Mouse (Mus musculus) bone marrow macrophage, adult 2 months (primary cell): ENCODE data around the gene Nuak1. TPM values are rescaled to one million over a fixed set of nuclear protein-coding genes. Genes with fewer than 3 reads are reported as not detected.

Experiments
- H3K27ac ChIP-seq: 2 replicates; pipeline ENCODE4 v1.5.1; 2012; ENCODE audit warnings: low read depth, low read length; ENCODE audit not compliant: insufficient read depth
- H3K4me1 ChIP-seq: 2 replicates; pipeline ENCODE4 v1.6.1; 2012; ENCODE audit warnings: low read length; ENCODE audit not compliant: control insufficient read depth, insufficient read depth
- H3K4me3 ChIP-seq: 2 replicates; pipeline ENCODE4 v1.5.1; 2012; ENCODE audit warnings: mild to moderate bottlenecking, low read length, moderate library complexity; ENCODE audit not compliant: insufficient read depth
- CTCF ChIP-seq: IDR thresholded peaks from 2 replicates; pipeline ENCODE4 v1.5.1; 2012; ENCODE audit warnings: low read depth, mild to moderate bottlenecking, low read length, moderate library complexity
- POLR2A ChIP-seq: IDR thresholded peaks from 2 replicates; pipeline ENCODE4 v1.6.1; 2012; ENCODE audit warnings: mild to moderate bottlenecking, low read depth, low read length, borderline replicate concordance
- polyA plus RNA-seq: library from polyadenylated mRNA; stranded (reverse); fragments of >200 nt; gene quantifications from 2 replicates; pipeline ENCODE4 v1.2.4, GENCODE M21; 2012; ENCODE audit not compliant: missing spikeins, insufficient read depth, insufficient read length

Nuak1 gene
- polyA plus RNA-seq, 1 experiment = 13.4 TPM

DNA sequence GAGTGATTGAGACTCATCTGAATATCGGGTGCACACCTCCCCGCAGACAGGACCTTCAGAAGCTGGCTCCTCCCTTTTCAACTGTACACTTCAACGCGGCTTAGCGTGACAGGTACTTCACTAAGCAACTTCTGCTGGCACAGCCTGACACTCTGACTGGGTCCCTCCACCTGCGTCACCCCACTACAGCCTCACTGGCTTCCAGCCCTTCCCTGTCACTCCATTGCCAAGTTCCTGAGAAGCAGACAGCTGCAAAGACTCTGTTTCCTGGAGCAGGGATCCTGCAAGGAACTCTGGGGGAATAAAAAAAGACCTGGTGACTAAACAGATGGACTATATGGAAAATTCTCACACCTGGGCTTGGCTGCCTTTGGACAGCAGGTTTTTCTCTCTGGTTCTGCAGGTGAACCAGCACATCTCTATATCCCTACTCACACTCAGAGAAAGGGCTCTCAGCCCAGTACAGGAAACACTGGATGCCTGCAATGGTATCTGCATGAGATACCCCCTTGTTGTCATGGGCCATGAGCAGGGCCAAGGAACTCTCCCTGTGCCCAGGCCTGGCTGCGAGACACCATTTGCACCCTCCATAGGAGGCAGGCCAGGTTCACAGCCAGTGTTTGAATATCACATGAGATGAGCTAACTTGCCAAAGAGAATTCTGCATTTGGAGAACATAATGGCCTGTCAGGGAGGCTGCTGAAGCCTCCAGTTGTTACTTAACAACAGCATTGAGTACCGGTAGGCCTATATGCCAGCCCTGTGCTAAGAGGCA is 44.3 kb downstream of the Nuak1 start:
- peaks cover 34% of the 10 kb centered on the region for H3K4me1 ChIP-seq
- H3K4me3 ChIP-seq = no peak overlapping the region
- no peak overlapping the region for H3K27ac ChIP-seq
- TF ChIP-seq POLR2A = no peak
- no peak for TF ChIP-seq CTCF

DNA sequence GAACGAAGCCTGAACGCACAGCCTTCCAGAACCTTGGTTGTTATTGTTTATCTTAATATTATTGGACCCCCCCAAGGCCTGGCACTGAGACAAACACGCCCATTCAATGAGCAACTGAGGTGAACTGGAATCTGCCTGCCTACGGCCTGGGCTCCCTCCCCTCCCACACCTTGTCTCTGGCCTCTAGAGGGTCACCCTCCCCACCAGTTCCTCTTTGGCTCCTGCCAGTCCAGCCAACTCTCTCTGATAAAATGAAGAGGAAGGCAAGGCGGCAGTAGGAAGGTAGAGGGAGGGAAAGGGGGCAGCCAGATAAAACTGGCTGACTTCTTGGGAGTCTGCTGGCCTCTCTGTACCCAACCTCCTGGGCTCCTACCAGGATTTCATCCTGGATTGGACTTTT is 45.1 kb downstream of the Nuak1 start:
- Histone ChIP-seq H3K4me1 (peaks cover 32% of the 10 kb centered on the region), H3K27ac (no peak overlapping the region), H3K4me3 (no peak overlapping the region)
- TF ChIP-seq CTCF = no peak
- TF ChIP-seq POLR2A = no peak

DNA sequence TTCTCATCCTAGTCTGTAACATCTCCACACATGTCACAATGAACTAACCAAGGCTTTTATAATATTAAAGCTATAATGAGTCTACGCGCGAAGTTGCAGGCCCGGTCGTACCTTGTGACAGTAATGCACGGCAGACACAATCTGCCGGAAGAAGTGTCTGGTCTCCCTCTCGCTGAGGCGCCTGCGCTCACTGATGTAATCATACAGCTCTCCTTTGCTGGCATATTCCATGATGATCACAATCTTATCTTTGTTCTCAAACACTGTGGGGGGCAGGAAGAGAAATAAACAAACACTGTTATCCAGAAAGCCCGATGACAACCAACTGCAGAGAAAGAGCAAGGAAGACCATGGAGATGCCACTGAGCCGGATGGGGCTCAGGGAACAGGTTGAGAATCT is 46.5 kb downstream of the Nuak1 start:
- no peak for TF ChIP-seq POLR2A
- TF ChIP-seq CTCF = no peak
- Histone ChIP-seq H3K4me1 (peaks cover 44% of the 10 kb centered on the region), H3K4me3 (no peak overlapping the region), H3K27ac (no peak overlapping the region)

DNA sequence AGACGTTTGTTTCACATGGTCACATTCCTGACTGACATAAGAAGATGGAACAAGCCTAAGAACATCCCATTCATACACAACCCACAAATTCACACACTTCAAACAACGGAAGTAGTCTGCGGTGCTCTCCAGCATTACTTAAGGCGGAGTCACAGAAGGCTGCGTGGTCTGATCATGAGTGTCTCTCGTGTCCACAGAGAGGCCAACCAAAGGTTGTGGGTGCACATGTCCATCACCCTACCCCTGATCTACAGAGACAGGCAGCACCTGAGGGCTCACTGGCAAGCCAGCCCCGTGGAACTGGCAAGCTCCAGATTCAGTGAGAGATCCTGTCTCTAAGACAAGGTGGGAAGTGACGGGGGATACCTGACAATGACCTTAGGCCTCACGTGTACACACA is 47.0 kb downstream of the Nuak1 start:
- peaks cover 44% of the 10 kb centered on the region for H3K4me1 ChIP-seq
- no peak for TF ChIP-seq POLR2A
- no peak for TF ChIP-seq CTCF

DNA sequence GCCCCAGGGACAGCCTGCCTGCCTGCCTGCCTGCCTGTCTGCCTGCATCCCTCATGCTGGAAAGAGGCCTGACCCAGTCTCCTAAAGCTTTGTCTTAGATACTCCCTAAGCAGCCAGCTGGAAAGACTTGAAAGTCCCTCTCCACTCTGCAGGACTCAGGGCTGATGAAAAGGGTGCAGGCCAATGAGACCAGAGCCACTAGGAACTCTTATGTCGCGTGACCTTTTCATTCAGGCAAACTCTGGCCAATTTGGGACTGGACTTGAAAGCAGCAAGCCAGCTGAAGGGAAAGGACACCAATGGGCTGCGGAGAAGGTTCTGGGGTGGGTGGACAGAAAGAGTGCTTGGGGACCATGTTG is 47.7 kb downstream of the Nuak1 start:
- Histone ChIP-seq H3K4me1 (peaks cover 45% of the 10 kb centered on the region), H3K27ac (no peak overlapping the region), H3K4me3 (no peak overlapping the region)
- TF ChIP-seq POLR2A (no peak), CTCF (no peak)

More for the DNA sequence above, 47.0 kb downstream of the Nuak1 start:
- H3K4me3 ChIP-seq = no peak overlapping the region
- no peak overlapping the region for H3K27ac ChIP-seq

DNA sequence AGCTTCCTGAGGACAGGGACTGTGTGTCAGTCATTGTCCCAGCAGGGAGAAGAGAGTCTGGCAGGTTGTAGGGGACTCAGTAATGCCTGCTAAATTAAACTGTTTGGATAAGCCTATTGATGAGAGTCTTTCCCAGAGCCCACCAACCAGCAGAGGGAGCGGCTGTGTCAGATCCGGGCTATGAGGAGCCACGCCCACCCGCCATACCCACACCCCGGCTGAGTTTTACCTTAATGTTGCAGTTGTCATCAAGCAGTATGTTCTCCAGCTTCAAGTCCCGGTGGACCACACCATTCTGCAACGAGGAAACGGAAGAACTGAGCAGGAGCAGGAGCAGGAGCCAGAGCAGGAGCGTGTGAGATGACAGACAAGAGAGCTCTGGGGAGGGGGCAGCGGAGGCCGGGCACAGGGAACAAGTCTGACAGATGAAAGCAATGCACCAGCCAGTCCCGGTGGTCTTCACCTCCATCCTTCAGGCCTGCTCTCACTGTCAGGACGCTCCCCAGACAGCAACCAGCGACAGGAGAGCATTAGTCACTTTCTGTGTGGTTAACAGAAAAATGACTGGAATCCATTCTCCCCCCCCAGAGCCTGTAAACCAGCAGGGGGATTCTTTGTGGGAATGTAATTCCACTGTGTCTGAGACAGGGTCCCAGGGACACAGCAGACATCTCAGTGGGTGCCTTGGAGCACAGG is 48.2 kb downstream of the Nuak1 start:
- peaks cover 45% of the 10 kb centered on the region for H3K4me1 ChIP-seq
- TF ChIP-seq CTCF (no peak), POLR2A (no peak)
- H3K4me3 ChIP-seq = no peak overlapping the region
- H3K27ac ChIP-seq = no peak overlapping the region

DNA sequence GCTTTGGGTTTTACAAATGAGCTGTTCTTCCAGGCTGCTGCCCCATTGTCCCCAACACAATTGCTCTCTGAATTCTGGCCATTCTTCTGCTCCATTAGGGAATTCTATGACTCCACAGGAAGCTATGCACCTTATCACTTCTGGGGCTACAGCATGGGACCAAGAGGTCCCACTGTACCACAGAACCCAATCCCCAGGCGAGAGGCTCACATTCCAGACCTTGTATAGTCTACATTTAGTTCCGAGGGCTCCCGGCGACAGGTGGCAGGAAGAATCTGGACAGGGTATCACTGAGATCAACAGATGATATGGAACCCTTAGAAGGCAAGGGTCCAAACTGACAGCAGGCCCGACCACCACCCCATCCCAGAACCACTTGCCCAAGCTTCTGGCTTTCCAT is 50.7 kb downstream of the Nuak1 start:
- no peak overlapping the region for H3K27ac ChIP-seq
- H3K4me1 ChIP-seq = peaks cover 43% of the 10 kb centered on the region
- TF ChIP-seq CTCF = no peak
- no peak for TF ChIP-seq POLR2A
- no peak overlapping the region for H3K4me3 ChIP-seq

DNA sequence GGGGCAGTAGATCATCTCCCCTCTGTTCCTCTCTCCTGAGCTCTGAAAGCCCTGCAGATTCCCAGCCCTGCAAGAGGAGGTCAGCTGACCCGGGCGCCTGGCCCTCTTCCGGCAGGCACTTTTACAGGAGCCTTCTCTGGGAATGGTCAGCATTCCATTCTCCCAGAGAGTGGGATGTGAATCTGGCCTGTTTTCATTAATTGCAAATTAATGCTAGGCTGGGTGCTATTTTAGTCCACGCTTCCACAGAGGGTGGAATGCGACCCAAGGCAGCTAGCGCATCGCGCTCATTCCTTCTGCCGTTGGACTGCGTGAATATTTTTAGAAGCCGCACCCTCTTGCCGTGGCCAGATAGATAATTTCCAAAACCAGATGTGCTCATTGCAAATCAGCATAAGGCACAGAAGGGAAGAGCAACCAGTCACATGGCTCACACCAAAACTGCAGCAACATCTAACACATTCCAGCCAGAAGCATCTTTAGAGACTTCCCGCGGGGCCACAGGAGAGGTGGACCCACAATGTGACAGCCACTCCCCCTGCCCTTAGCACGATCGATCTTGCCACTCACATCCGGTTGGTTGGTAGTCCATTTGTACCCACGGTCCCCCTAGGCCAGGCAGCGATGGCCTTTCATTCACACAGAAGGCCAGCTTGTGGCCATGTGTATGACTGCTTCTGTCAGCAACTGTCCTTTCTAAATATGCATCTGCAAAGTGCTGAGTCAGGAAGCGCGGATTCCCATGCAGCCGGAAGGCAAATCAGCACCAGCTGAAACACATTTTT is 51.8 kb downstream of the Nuak1 start:
- Histone ChIP-seq H3K4me3 (0 out of 2 replicates have a peak overlapping the region, but pooled peaks have one; percentile 7), H3K27ac (peak overlapping the region; percentile 72), H3K4me1 (peaks cover 49% of the 10 kb centered on the region)
- TF ChIP-seq POLR2A (no peak), CTCF (no peak)

DNA sequence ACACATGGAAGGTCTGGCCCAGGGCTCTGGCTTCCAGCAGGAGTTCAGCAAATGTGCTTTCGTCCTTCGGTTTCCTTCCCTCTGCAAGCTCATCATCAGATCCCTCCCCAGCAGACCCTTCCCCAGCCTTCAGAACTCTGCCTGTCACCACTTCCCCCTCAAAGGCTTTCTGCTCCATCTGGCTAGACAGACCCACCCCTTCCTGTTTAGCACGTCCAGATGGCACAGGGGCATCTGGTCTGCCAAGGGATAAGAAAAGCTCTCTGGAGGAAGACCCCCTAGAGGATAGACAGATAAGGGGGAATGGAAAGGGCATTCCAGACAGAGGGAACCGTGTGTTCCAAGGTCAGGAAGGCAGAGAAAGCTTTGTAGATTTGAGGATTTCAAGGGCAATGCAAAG is 53.1 kb downstream of the Nuak1 start:
- Histone ChIP-seq H3K4me3 (no peak overlapping the region), H3K4me1 (peaks cover 51% of the 10 kb centered on the region), H3K27ac (0 out of 2 replicates have a peak overlapping the region, but pooled peaks have one; percentile 72)
- TF ChIP-seq POLR2A = no peak
- TF ChIP-seq CTCF = no peak
